Mouse (Mus musculus) kidney, adult 2 months (tissue): ENCODE measurements around the gene Gpc1.

Experiments
- CTCF ChIP-seq: fragments of 200-500 bp; conservative IDR thresholded peaks from 2 replicates; pipeline ENCODE4 v1.5.1; 2011; ENCODE audit warnings: low read depth, mild to moderate bottlenecking, control low read depth, low read length, moderate library complexity, mixed read lengths; ENCODE audit not compliant: insufficient read depth, insufficient read length
- POLR2A ChIP-seq: fragments of 200-500 bp; IDR thresholded peaks from one replicate; pipeline ENCODE4 v1.6.1; 2011; ENCODE audit warnings: low read depth, low read length, control low read depth

GRCm38 (mm10) chr1:92815100-92815499 is 16.3 kb upstream of the Gpc1 start:
- TF ChIP-seq POLR2A (no peak), CTCF (no peak)
